Mouse (Mus musculus) adipocyte (in vitro differentiated cells): Measurements from ENCODE around the gene Immt.
A peak's percentile ranks its signal among the peaks of the same experiment; 100 is the strongest.

Experiments used
- DNase-seq: peaks from one replicate; pipeline ENCODE4 v3.0.0-alpha.2; 2016; ENCODE audit warnings: low spot score

Immt gene

GRCm38 (mm10) chr6:71830690-71831580 lies at the start of gene Immt:
Immt (plus strand) TSS chr6:71831331.
- DNase-seq, result peak; percentile 99

- no peak for DNase-seq
Measured at GRCm38 (mm10) chr6:71783165-71783564, 48.0 kb upstream of the Immt start.

- DNase-seq, result no peak
Measured at GRCm38 (mm10) chr6:71788348-71788747, 42.8 kb upstream of the Immt start.

GRCm38 (mm10) chr6:71791771-71792170 lies 39.4 kb upstream of the Immt start:
- DNase-seq, result no peak

GRCm38 (mm10) chr6:71799391-71799790 lies 31.7 kb upstream of the Immt start:
- DNase-seq, result no peak

- DNase-seq, result no peak
Measured at GRCm38 (mm10) chr6:71801011-71801713, 30.0 kb upstream of the Immt start.

- no peak for DNase-seq
Measured at GRCm38 (mm10) chr6:71801714-71802094, 29.4 kb upstream of the Immt start.

GRCm38 (mm10) chr6:71803609-71804008 lies 27.5 kb upstream of the Immt start:
- DNase-seq, result no peak

GRCm38 (mm10) chr6:71804061-71804829 lies 26.9 kb upstream of the Immt start:
- DNase-seq, result peak; percentile 92

GRCm38 (mm10) chr6:71806713-71807112 lies 24.4 kb upstream of the Immt start:
- DNase-seq, result no peak

GRCm38 (mm10) chr6:71809890-71810289 lies 21.2 kb upstream of the Immt start:
- DNase-seq, result no peak

GRCm38 (mm10) chr6:71812820-71813219 lies 18.3 kb upstream of the Immt start:
- DNase-seq, result no peak

- DNase-seq, result no peak
Measured at GRCm38 (mm10) chr6:71819764-71820292, 11.3 kb upstream of the Immt start.

- DNase-seq, result no peak
Measured at GRCm38 (mm10) chr6:71823085-71823484, 8.0 kb upstream of the Immt start.

- peak; percentile 96 for DNase-seq
Measured at GRCm38 (mm10) chr6:71823488-71823887, 7.6 kb upstream of the Immt start.

GRCm38 (mm10) chr6:71823961-71824360 lies 7.2 kb upstream of the Immt start:
- DNase-seq, result peak; percentile 39

GRCm38 (mm10) chr6:71826869-71827268 lies 4.3 kb upstream of the Immt start, which contains the start of gene Mrpl35:
Mrpl35 (minus strand) TSS chr6:71826969.
- no peak for DNase-seq

GRCm38 (mm10) chr6:71829768-71830167 lies 1.4 kb upstream of the Immt start:
- DNase-seq, result no peak

GRCm38 (mm10) chr6:71831581-71831960 lies 440 bp downstream of the Immt start:
- DNase-seq, result peak; percentile 99

- DNase-seq, result no peak
Measured at GRCm38 (mm10) chr6:71836811-71837210, 5.7 kb downstream of the Immt start.

GRCm38 (mm10) chr6:71839815-71840214 lies 8.7 kb downstream of the Immt start:
- no peak for DNase-seq
